Mouse (Mus musculus) liver (tissue): ENCODE measurements around the gene Id4.

Experiments used
- DNase-seq: peaks from one replicate; pipeline ENCODE4 v3.0.0-alpha.2; 2020; ENCODE audit warnings: mixed read lengths

Id4 gene

DNA sequence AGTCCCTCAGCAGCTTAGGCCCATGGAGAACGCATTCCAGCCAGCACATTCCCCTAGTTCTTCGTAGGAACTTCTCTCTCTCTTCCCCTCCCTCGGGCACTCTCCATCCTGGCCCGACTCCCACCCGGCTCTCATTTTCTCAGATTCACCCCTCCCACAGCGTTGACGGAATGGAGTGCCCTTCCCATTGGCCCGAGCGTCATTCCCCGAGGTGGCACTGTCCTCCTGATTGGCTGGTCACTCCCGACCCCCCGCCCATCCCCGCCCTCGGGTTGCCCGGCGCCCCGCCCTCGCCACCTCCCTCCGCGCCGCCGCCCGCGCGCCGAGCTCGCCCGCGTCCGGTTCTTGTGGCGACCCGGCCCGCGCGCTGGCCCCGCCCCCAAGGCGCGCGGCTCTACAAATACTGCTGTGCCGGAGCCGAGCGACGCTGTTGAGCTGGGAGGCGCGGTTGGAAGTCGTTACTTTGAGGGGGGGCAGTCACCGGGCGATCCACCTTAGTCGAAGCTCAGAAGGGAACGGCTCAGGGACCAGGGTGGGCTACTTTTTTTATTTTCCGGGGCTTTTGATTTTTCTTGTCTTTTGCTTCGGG, at the start of gene Id4:
Id4 (plus strand) TSS at position 539 of the 589 bp plus-strand sequence.
- peak; percentile 85 for DNase-seq

GRCm38 (mm10) chr13:48227136-48227535, 33.9 kb upstream of the Id4 start:
- DNase-seq, result no peak

DNA sequence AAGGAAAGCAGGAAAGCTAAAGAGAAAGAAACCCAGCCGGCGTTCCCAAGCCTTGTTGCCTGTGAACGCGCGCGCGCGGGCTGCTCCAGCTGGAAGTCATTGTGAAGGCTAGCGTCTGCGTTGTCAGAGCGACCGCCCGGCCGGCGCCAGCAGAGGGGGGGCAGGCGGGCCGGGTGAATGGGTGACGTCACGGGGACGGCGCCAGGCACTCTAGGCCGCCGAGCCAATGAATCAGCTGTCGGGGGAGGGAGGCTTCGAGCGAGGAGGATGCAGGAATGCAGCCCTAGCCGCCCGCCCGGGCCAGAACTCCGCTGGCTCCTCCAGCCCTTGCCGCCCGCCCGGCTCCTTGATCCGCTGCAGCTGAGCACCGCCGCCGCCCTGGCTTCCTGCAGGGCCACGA, 33.3 kb upstream of the Id4 start:
- DNase-seq, result peak; percentile 81

GRCm38 (mm10) chr13:48228114-48228513, 32.9 kb upstream of the Id4 start:
- DNase-seq, result no peak

DNA sequence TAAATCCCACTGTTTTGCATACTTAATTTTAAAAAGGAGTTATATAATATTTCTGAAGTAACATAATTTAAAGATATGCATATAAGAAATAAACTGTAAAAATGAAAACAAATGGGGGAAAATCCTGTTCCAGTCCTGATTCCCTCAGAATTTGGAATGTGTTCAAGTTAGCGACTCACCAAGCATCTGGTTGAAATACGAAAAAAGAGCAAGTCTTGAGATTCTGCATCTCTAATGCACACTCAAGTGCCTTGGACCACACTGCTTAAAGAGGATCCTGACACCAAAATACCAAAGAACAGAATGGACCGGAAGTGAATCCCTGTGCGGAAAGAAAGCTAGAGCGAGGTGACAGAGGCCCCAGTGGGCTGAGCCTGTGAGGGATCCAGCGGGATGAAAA, 30.0 kb upstream of the Id4 start:
- DNase-seq, result no peak

DNA sequence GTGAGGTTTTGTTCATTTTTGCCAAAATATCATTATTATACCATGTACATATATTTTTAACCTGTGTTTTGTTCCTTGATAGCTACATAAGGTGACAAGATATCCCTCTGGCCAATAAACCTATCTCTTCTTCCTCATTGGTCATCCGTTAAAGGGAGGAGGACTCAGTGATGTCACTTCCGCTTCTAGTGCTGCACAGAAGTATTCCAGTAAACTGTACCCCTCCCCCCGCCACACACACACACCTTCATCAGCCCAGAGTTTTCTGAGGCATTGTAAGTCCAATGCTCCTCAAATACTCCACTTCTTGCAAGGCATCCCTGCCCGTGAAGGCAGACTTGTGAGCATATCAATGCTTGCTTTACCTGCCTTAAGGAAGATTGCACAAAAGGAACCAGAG, 24.6 kb upstream of the Id4 start:
- DNase-seq, result no peak

GRCm38 (mm10) chr13:48236865-48237264, 24.2 kb upstream of the Id4 start:
- no peak for DNase-seq

DNA sequence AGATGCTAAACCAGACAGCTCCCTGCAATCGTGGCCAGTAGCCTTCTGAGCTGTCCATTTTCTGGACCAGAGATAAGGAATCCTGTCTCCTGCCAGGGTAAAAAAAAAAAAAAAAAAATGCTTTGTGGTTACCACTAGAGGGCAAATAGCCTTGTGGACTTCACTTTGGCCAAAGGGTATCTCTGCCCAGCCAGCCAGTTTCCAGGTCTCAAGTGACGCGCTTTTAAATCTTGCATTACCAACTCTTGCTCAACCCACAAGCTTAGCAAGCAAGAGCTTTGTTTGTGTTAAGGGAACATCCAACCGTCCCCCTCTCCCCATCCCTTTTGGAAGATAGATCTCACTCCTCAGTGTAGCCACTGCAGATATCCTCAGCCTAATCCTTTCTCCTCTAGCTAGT, 23.5 kb upstream of the Id4 start:
- no peak for DNase-seq

- DNase-seq, result no peak
These were observed 15.6 kb upstream of the Id4 start for GRCm38 (mm10) chr13:48245235-48246012.

GRCm38 (mm10) chr13:48252559-48252958, 8.5 kb upstream of the Id4 start:
- DNase-seq, result no peak

DNA sequence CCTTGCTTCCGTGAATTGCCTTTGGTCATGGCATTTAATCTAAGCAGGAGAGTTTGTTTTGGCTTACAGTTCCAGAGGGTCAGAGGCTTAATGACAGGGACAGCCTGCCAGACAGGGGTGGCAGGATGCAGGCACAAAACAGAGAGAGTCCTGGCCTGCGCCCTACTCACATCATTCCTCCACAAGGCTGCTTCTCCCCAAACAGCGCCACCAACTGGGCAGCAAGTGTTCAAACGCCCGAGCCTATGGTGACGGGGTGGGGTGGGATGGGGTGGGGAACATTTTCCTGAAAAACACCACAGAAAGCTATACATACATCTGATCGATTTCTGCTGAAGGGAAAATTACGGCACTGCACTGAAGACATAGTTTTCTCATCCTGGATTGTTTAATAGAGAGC, 6.0 kb upstream of the Id4 start:
- DNase-seq, result no peak

- DNase-seq, result peak; percentile 23
These were observed 553 bp downstream of the Id4 start for GRCm38 (mm10) chr13:48261341-48262221.

- no peak for DNase-seq
These were observed 1.5 kb downstream of the Id4 start for GRCm38 (mm10) chr13:48262451-48262969.

- DNase-seq, result no peak
These were observed 4.0 kb downstream of the Id4 start for GRCm38 (mm10) chr13:48265029-48265428.

- peak; percentile 9 for DNase-seq
These were observed 12.5 kb downstream of the Id4 start for GRCm38 (mm10) chr13:48273451-48274069.

DNA sequence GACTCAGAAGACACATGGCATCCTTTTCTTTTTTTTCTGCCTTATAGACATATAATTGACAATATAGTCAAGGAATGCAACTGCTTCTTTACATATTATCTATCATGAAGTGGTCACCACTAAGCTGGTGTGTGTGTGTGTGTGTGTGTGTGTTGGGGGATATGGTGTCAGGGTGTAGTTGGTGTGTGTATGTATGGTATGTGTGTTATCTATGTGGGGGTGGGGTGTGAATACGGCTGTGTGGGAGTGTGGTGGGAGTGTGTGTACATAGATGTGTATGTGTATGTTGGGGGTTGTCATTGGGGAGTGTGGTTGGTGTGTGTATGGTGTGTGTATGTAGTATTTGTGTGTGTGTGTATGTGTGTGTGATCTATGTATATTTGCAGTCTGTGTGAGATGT, 13.1 kb downstream of the Id4 start:
- DNase-seq, result no peak

DNA sequence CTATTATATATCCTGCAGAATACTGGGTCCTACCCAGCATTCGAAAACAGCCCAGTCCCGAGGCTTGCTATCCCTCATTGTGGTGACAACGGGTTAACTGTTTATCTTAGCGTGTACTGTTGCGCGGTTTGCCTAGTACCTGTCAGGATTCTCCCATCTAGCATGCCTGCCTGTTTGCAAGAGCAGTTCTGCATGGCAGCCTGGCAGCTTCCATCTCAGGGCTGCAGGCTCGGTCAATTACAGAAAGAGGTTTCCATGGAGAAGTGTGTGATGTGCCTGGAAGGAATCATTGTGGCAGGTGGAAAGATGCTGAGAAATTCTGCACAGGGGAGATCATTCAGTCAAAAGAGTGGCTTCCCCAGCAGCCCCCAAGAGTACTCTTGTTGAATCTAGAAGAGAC, 16.0 kb downstream of the Id4 start:
- DNase-seq, result no peak

- no peak for DNase-seq
These were observed 23.4 kb downstream of the Id4 start for GRCm38 (mm10) chr13:48284426-48284825.

- DNase-seq, result no peak
These were observed 24.1 kb downstream of the Id4 start for GRCm38 (mm10) chr13:48284918-48285693.

- no peak for DNase-seq
These were observed 29.4 kb downstream of the Id4 start for GRCm38 (mm10) chr13:48290427-48290826.

- DNase-seq, result no peak
These were observed 53.5 kb downstream of the Id4 start for GRCm38 (mm10) chr13:48314500-48314899.
